Mouse (Mus musculus) heart, adult 2 months (tissue): ENCODE measurements around the gene Nfam1. TPM values are rescaled to one million over a fixed set of nuclear protein-coding genes. Genes with fewer than 3 reads are reported as not detected.

Experiments
- DNase-seq, 2 experiments: peaks; one replicate each; pipeline ENCODE4 v3.0.0; 2021
- H3K27ac ChIP-seq: fragments of 200-600 bp; 2 replicates; pipeline ENCODE4 v1.8.1; 2022
- H3K27me3 ChIP-seq: fragments of 200-500 bp; 2 replicates; pipeline ENCODE4 v1.6.1; 2012; ENCODE audit warnings: mild to moderate bottlenecking, low read length, inconsistent platforms, mixed read lengths; ENCODE audit not compliant: control insufficient read depth, insufficient read depth
- H3K36me3 ChIP-seq: fragments of 200-500 bp; 2 replicates; pipeline ENCODE4 v1.6.1; 2012; ENCODE audit warnings: low read length, inconsistent platforms; ENCODE audit not compliant: control insufficient read depth, insufficient read depth
- H3K4me1 ChIP-seq: fragments of 200-500 bp; 2 replicates; pipeline ENCODE4 v1.6.1; 2011; ENCODE audit warnings: low read length; ENCODE audit not compliant: control insufficient read depth, insufficient read depth
- H3K4me3 ChIP-seq: fragments of 200-600 bp; 2 replicates; pipeline ENCODE4 v1.8.1; 2022
- H3K79me2 ChIP-seq: fragments of 200-500 bp; replicated peaks from 2 replicates; pipeline ENCODE4 v1.6.1; 2012; ENCODE audit warnings: mild to moderate bottlenecking, inconsistent platforms, low read length, moderate library complexity, mixed read lengths; ENCODE audit not compliant: control insufficient read depth, insufficient read depth
- H3K9ac ChIP-seq: fragments of 200-500 bp; 2 replicates; pipeline ENCODE4 v1.6.1; 2012; ENCODE audit warnings: low read depth, mild to moderate bottlenecking, control low read depth, inconsistent platforms, low read length, mixed read lengths
- CTCF ChIP-seq: fragments of 200-600 bp; IDR thresholded peaks from 2 replicates; pipeline ENCODE4 v1.8.1; 2022; ENCODE audit warnings: antibody characterized with exemption, mild to moderate bottlenecking, moderate library complexity
- EP300 ChIP-seq: fragments of 200-500 bp; IDR thresholded peaks from 2 replicates; pipeline ENCODE4 v1.6.1; 2011; ENCODE audit warnings: low read depth, low read length, control low read depth; ENCODE audit not compliant: insufficient read depth
- POLR2A ChIP-seq: fragments of 200-500 bp; IDR thresholded peaks from 2 replicates; pipeline ENCODE4 v1.6.1; 2011; ENCODE audit warnings: mild to moderate bottlenecking, low read depth, low read length, control low read depth; ENCODE audit not compliant: insufficient read depth
- WGBS: fragments of 180-500 bp; shearing (Covaris S2); methylation state at CpG from one replicate; pipeline ENCODE4 v1.1.7; 2018; 5-methylcytosine and 5-hydroxymethylcytosine counted together
- intact Hi-C: fragments of 180-260 bp; cut with DNase I; formaldehyde crosslinking; loops from one replicate; pipeline ENCODE4 v1.15.1; 2025
- polyA plus RNA-seq: library from polyadenylated mRNA; depleted of rRNA; stranded (reverse); fragments of >200 nt; gene quantifications from 2 replicates; pipeline ENCODE4 v1.2.3, GENCODE M21; 2012
- total RNA-seq, 2 experiments: library from RNA; stranded (reverse); gene quantifications; 2 replicates each; pipeline ENCODE4 v1.2.3; 2021

Nfam1 gene
- total and polyA plus RNA-seq, 3 experiments, result 2.4 to 3.9 (median 2.6) TPM

- H3K9ac ChIP-seq, result no peak overlapping the region
- WGBS, result 80% methylated on average over 13 of the region's 13 CpGs
- H3K4me1 ChIP-seq, result no peaks in the 10 kb centered on the region
- no peaks in the 10 kb centered on the region for H3K36me3 ChIP-seq
- no peak overlapping the region for H3K27ac ChIP-seq
- intact Hi-C loops, result no loop called here
- H3K27me3 ChIP-seq, result no peaks in the 10 kb centered on the region
- no peak for TF ChIP-seq POLR2A
- TF ChIP-seq CTCF, result no peak
- TF ChIP-seq EP300, result no peak
- H3K4me3 ChIP-seq, result no peak overlapping the region
- H3K79me2 ChIP-seq, result no peaks in the 10 kb centered on the region
- no peak for DNase-seq
Measured at GRCm38 (mm10) chr15:82992079-82992783, 40.9 kb downstream of the Nfam1 start.

- Histone ChIP-seq H3K27me3 (peaks cover 5% of the 10 kb centered on the region; the same call in 1 of the 2 replicates), H3K4me1 (no peaks in the 10 kb centered on the region), H3K36me3 (no peaks in the 10 kb centered on the region), H3K27ac (no peak overlapping the region), H3K79me2 (no peaks in the 10 kb centered on the region), H3K4me3 (no peak overlapping the region), H3K9ac (no peak overlapping the region)
- no peak for DNase-seq
- 87% methylated on average over 6 of the region's 6 CpGs for WGBS
- TF ChIP-seq CTCF, result no peak
- intact Hi-C loops, result loop anchor here (5.0 kb wide), 2 partner anchors 87 to 108 kb away; no protein-coding TSS in a partner anchor
Measured at GRCm38 (mm10) chr15:82989190-82989704, 43.9 kb downstream of the Nfam1 start.

DNA sequence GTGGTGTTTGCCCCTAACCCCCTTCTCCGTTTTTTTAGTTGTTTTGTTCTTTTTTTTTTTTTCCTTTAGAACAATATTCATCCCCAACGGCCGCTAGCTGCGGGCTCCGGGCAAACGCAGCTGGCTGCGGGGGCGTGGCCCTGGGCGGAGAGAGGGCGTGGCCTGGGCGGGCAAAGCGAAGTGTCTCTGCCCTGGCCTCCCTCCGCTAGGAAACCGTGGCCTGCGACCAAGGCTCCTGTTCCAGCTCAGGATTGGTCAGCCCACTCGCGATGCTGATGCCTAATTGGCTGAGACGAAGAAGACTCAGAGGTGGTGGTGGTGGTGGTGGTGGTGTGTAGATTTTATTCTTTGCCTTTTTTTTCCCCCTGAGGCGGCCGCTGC is 45.4 kb downstream of the Nfam1 start, which contains the start of gene Tcf20:
Gene Tcf20, minus strand, starts transcription at position 141 of the 381 bp plus-strand sequence.
- intact Hi-C loops, result loop anchor here (5.0 kb wide), 2 partner anchors 85 to 110 kb away; no protein-coding TSS in a partner anchor
- Histone ChIP-seq H3K79me2 (no peaks in the 10 kb centered on the region), H3K27ac (no peak within 1 kb of the TSS), H3K27me3 (peaks cover 5% of the 10 kb centered on the region; the same call in 1 of the 2 replicates), H3K36me3 (no peaks in the 10 kb centered on the region), H3K4me3 (peak within 1 kb of the TSS; percentile 53), H3K9ac (peak within 1 kb of the TSS; percentile 29; the same call in 1 of the 2 replicates), H3K4me1 (no peaks in the 10 kb centered on the region)
- TF ChIP-seq EP300, result no peak
- TF ChIP-seq CTCF, result peak; percentile 15; the same call in 1 of the 2 replicates
- peak; percentile 94 to 98 for DNase-seq
- under 1% methylated on average over 20 of the region's 20 CpGs for WGBS

DNA sequence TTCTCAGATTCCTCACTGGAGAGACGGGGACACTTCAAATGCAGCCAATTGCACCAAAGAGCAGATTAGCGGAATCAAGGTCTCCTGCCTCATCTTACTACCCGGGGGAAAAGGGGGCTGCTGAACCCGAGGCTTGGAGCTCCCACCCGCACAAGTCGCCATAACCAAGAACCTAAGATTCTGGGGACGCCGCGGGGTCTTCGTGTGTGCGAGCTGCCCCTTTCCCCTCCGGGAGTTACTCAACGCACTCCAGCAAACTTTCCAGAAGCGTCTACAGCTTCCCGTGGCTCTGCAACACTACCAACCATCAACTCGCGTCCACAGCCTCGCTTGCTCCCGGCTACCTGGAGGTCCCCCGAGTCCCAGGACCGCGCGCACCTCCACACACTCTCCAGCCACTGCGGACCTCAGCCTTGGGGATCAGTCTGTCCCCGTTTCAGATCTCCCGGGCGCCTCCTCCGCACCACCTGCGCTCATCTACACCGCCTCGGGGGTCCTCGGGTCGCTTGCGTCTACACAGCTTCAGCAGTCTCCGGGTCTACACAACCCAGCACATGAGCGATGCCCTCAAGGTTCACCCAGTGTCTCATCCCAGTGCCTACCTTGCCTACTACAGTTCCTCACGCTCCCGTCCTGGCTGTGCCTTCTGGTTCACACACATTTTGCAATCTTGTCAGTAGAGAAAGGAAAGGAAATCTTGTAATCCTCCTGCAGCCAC is 45.9 kb downstream of the Nfam1 start:
- peak; percentile 23 to 48 for DNase-seq
- Histone ChIP-seq H3K4me1 (no peaks in the 10 kb centered on the region), H3K4me3 (peak overlapping the region; percentile 53), H3K9ac (peak overlapping the region; percentile 29; the same call in 1 of the 2 replicates), H3K79me2 (no peaks in the 10 kb centered on the region), H3K27me3 (peaks cover 5% of the 10 kb centered on the region; the same call in 1 of the 2 replicates), H3K27ac (no peak overlapping the region), H3K36me3 (no peaks in the 10 kb centered on the region)
- WGBS, result 2% methylated on average over 38 of the region's 38 CpGs
- intact Hi-C loops, result loop anchor here (5.0 kb wide), 2 partner anchors 85 to 110 kb away; no protein-coding TSS in a partner anchor
- no peak for TF ChIP-seq CTCF

GRCm38 (mm10) chr15:82984574-82984973 is 48.5 kb downstream of the Nfam1 start:
- Histone ChIP-seq H3K9ac (no peak overlapping the region), H3K4me1 (no peaks in the 10 kb centered on the region), H3K27me3 (peaks cover 5% of the 10 kb centered on the region; the same call in 1 of the 2 replicates), H3K4me3 (no peak overlapping the region), H3K36me3 (no peaks in the 10 kb centered on the region), H3K27ac (no peak overlapping the region), H3K79me2 (no peaks in the 10 kb centered on the region)
- 89% methylated on average over 7 of the region's 7 CpGs for WGBS
- intact Hi-C loops, result no loop called here
- DNase-seq, result no peak
- TF ChIP-seq POLR2A, result no peak
- no peak for TF ChIP-seq CTCF
- TF ChIP-seq EP300, result no peak

DNA sequence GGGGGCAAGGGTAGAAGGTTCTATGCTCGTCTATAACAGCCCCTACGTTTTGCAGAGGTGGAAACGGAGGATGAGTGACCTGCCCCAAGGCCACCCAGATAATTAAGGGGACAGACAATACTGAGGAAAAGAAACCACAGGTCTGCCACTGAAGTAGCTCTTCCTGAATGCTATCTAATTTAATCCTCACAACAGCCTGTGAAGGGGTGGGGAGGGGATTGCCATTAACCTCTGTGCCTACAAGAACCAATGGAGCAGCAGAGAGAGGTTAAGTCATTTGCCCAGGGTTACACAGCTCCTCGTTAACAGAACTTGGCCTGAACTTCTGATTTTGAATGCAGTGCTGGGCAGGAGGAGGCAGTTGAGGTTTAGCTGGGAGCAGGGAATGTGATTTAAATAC is 49.0 kb downstream of the Nfam1 start:
- Histone ChIP-seq H3K36me3 (no peaks in the 10 kb centered on the region), H3K79me2 (no peaks in the 10 kb centered on the region), H3K4me1 (no peaks in the 10 kb centered on the region), H3K27me3 (peaks cover 5% of the 10 kb centered on the region; the same call in 1 of the 2 replicates), H3K4me3 (no peak overlapping the region), H3K27ac (no peak overlapping the region), H3K9ac (no peak overlapping the region)
- TF ChIP-seq EP300, result no peak
- no peak for TF ChIP-seq CTCF
- no peak for TF ChIP-seq POLR2A
- WGBS, result 50% methylated on average over 4 of the region's 4 CpGs
- intact Hi-C loops, result no loop called here
- DNase-seq, result no peak
